Comparison of ENCODE assay signal across 9 mouse cellular contexts in the genomic region with DNA sequence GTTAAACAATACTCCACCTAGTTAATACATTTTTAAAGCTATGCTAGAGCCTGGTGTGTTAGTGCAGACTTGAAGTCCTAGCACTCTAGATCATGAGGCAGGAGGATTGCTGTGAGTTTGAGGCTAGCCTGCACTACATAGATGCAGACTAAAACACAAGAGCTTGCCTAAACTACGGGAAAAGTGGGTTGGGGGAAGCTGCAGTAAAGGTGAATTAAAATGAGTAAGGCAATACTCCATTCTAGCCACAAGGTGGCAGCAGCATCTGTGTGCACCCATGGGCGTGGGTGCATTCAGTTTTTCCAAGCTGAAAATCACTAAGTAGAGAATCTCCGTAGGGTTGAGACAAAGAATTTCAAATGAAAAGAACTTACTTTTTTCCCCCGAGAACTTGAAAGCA. TPM values are rescaled to one million over a fixed set of nuclear protein-coding genes. Genes with fewer than 3 reads are reported as not detected.
DNase-seq lines count a peak whose midpoint lies in the region; ATAC-seq lines count a peak whose summit lies in the region.
"Had no signal": no experiment of that assay in that cellular context is flagged by ENCODE, and none has a peak within 500 bp of the region (broad histone marks: within the 10 kb centered on the region; RNA-seq: fewer than 3 reads in every experiment).

No protein-coding gene starts in this region.

- WGBS in kidney, embryonic 14.5 days = 38% methylated on average over 4 of the region's 4 CpGs
- WGBS in kidney, embryonic 16.5 days = 34% methylated on average over 4 of the region's 4 CpGs

- DNase-seq in ES-CJ7 (ENCODE audit: low read depth, low spot score) = peak; percentile 31
- peak; percentile 58 to 70 for DNase-seq in cerebellum, postnatal 10 days
- DNase-seq in kidney, postnatal 14 days = peak; percentile 19
- DNase-seq in retina, embryonic 14.5 days (ENCODE audit: low spot score) = peak; percentile 75
- DNase-seq in layer of hippocampus, adult 9-10 months (ENCODE audit: low spot score) = no peak
- no peak for DNase-seq in adrenal gland, adult 8-10 months

- 0 out of 2 replicates have a peak, but pooled peaks have one; percentile 47 for ATAC-seq in kidney, embryonic 14.5 days (ENCODE audit: low FRiP score, low TSS enrichment)
- no peak for ATAC-seq in kidney, embryonic 16.5 days (ENCODE audit: low FRiP score, low TSS enrichment)

- H3K9ac ChIP-seq in kidney, embryonic 14.5 days (ENCODE audit: low read depth, low read length) = no peak overlapping the region
- H3K9ac ChIP-seq in kidney, embryonic 16.5 days (replicated peaks; ENCODE audit: low read length) = no peak overlapping the region

- no peaks in the 10 kb centered on the region for H3K27me3 ChIP-seq in kidney, embryonic 14.5 days (ENCODE audit: control insufficient read depth, insufficient read depth, low read length)
- H3K27me3 ChIP-seq in kidney, embryonic 16.5 days (ENCODE audit: insufficient read depth, low read length) = no peaks in the 10 kb centered on the region
- H3K27me3 ChIP-seq: megakaryocyte, embryonic 14.5 days had no signal

- H3K9me3 ChIP-seq in kidney, embryonic 14.5 days (ENCODE audit: control insufficient read depth, low read length) = no peaks in the 10 kb centered on the region
- no peaks in the 10 kb centered on the region for H3K9me3 ChIP-seq in kidney, embryonic 16.5 days (ENCODE audit: low read length)
- H3K9me3 ChIP-seq: megakaryocyte, embryonic 14.5 days had no signal

- H3K4me3 ChIP-seq in kidney, embryonic 14.5 days (ENCODE audit: low read length) = no peak overlapping the region
- no peak overlapping the region for H3K4me3 ChIP-seq in kidney, embryonic 16.5 days (ENCODE audit: low read length)
- H3K4me3 ChIP-seq: megakaryocyte, embryonic 14.5 days had no signal

- no peaks in the 10 kb centered on the region for H3K4me1 ChIP-seq in kidney, embryonic 14.5 days (ENCODE audit: control insufficient read depth, insufficient read depth, low read length)
- 0 out of 2 replicates have a peak, but pooled peaks cover 3% of the 10 kb centered on the region for H3K4me1 ChIP-seq in kidney, embryonic 16.5 days (ENCODE audit: insufficient read depth, low read length)

- H3K36me3 ChIP-seq in kidney, embryonic 14.5 days (ENCODE audit: control insufficient read depth, insufficient read depth, low read length) = no peaks in the 10 kb centered on the region; the same call in 1 of the 2 replicates
- 0 out of 2 replicates have a peak, but pooled peaks cover 8% of the 10 kb centered on the region for H3K36me3 ChIP-seq in kidney, embryonic 16.5 days (ENCODE audit: insufficient read depth, low read length)

- no peak overlapping the region for H3K27ac ChIP-seq in kidney, embryonic 14.5 days (ENCODE audit: low read depth, low read length)
- no peak overlapping the region for H3K27ac ChIP-seq in kidney, embryonic 16.5 days (ENCODE audit: low read length)

- no peak overlapping the region for H3K4me2 ChIP-seq in kidney, embryonic 14.5 days (replicated peaks; ENCODE audit: low read depth, low read length)
- no peak overlapping the region for H3K4me2 ChIP-seq in kidney, embryonic 16.5 days (replicated peaks; ENCODE audit: low read depth, low read length)

RNA-seq across cellular contexts. Expression of a gene that starts 7.1 kb away (rescaled TPM):
- polyA plus RNA-seq in kidney, embryonic 14.5 days (2014; fragmentation: Nextera tagmentation; extraction: Ambion mirVana) = 6.5 and 7.8 TPM in 2 replicates
- polyA plus RNA-seq in kidney, embryonic 16.5 days (2015; fragmentation: Nextera tagmentation; extraction: Ambion mirVana) = 6.9 and 7.4 TPM in 2 replicates
- 1 to 10 TPM; 7.5 to 7.9 (median 7.7) TPM for total RNA-seq in adrenal gland, adult 8-10 months (2022)

Comparison
In these comparisons a context has a peak if more than half of its experiments do, and no peak if none do; other contexts are left out.
1. DNase-seq: peak in ES-CJ7 (single experiment), cerebellum, postnatal 10 days (2 of 2), kidney, postnatal 14 days (single experiment) and retina, embryonic 14.5 days (single experiment); none in layer of hippocampus, adult 9-10 months (single experiment) and adrenal gland, adult 8-10 months (single experiment).